Mouse (Mus musculus) forebrain, postnatal 0 days (tissue): ENCODE results near the gene Dpm3. TPM values are rescaled to one million over a fixed set of nuclear protein-coding genes. Genes with fewer than 3 reads are reported as not detected.

Experiments used
- ATAC-seq: fragments of 200-750 bp; cut with Nextera tagmentation; 2 replicates; pipeline ENCODE4 v1.8.0; 2017; ENCODE audit warnings: mild to moderate bottlenecking, moderate library complexity
- DNase-seq: peaks from one replicate; pipeline ENCODE4 v3.0.0-alpha.2; 2015
- H3K27ac ChIP-seq: fragments of 300-500 bp; sonication (generic); 2 replicates; pipeline ENCODE4 v1.5.1; 2014; ENCODE audit warnings: low read depth, mild to moderate bottlenecking, antibody characterized with exemption, low read length, moderate library complexity, mixed read lengths
- H3K27me3 ChIP-seq: fragments of 300-500 bp; sonication (generic); 2 replicates; pipeline ENCODE4 v1.6.1; 2014; ENCODE audit warnings: mild to moderate bottlenecking, low read length, mixed read lengths; ENCODE audit not compliant: insufficient read depth
- H3K36me3 ChIP-seq: fragments of 300-500 bp; sonication (generic); 2 replicates; pipeline ENCODE4 v1.6.1; 2014; ENCODE audit warnings: mild to moderate bottlenecking, moderate library complexity; ENCODE audit not compliant: insufficient read depth
- H3K4me1 ChIP-seq: fragments of 300-500 bp; sonication (generic); 2 replicates; pipeline ENCODE4 v1.6.1; 2014; ENCODE audit warnings: antibody characterized with exemption; ENCODE audit not compliant: insufficient read depth
- H3K4me2 ChIP-seq: fragments of 300-500 bp; sonication (generic); 2 replicates; pipeline ENCODE4 v1.6.1; 2014; ENCODE audit warnings: low read depth, mild to moderate bottlenecking, moderate library complexity
- H3K4me3 ChIP-seq: fragments of 300-500 bp; sonication (generic); 2 replicates; pipeline ENCODE4 v1.5.1; 2014; ENCODE audit warnings: low read depth, low read length, mixed read lengths
- H3K9ac ChIP-seq: fragments of 300-500 bp; sonication (generic); 2 replicates; pipeline ENCODE4 v1.6.1; 2014; ENCODE audit warnings: mild to moderate bottlenecking
- H3K9me3 ChIP-seq: fragments of 300-500 bp; sonication (generic); 2 replicates; pipeline ENCODE4 v1.6.1; 2016; ENCODE audit warnings: low read length
- CTCF ChIP-seq: sonication (generic); IDR thresholded peaks from 2 replicates; pipeline ENCODE4 v1.5.1; 2016; ENCODE audit warnings: antibody characterized with exemption, control low read depth, low read depth
- WGBS: fragments of 180-500 bp; shearing (Covaris S2); extraction: QIAGEN DNeasy Blood & Tissue Kit; methylation state at CpG from one replicate; pipeline ENCODE4 v1.1.7; 2014; 5-methylcytosine and 5-hydroxymethylcytosine counted together
- polyA plus RNA-seq: library from polyadenylated mRNA; unstranded; fragments of >200 nt; fragmentation: Nextera tagmentation; extraction: Ambion mirVana; gene quantifications from 2 replicates; pipeline ENCODE4 v1.2.1, GENCODE M21; 2015
- total RNA-seq: library from RNA; depleted of rRNA; stranded (reverse); fragments of >200 nt; gene quantifications from 2 replicates; pipeline ENCODE4 v1.2.3, GENCODE M21; 2014

The Dpm3 gene
- total and polyA plus RNA-seq, 2 experiments from 2014 or later: 74.9 to 160 TPM

GRCm38 (mm10) chr3:89231772-89232275 is 27.3 kb upstream of the Dpm3 start:
- no peaks in the 10 kb centered on the region for H3K9me3 ChIP-seq
- H3K36me3 ChIP-seq: peaks cover 40% of the 10 kb centered on the region
- DNase-seq: no peak
- H3K9ac ChIP-seq: no peak overlapping the region
- TF ChIP-seq CTCF: no peak
- no peak overlapping the region for H3K4me3 ChIP-seq
- ATAC-seq: no peak
- H3K4me2 ChIP-seq: no peak overlapping the region
- peaks cover 11% of the 10 kb centered on the region for H3K4me1 ChIP-seq
- H3K27me3 ChIP-seq: no peaks in the 10 kb centered on the region
- H3K27ac ChIP-seq: no peak overlapping the region
- WGBS: 73% methylated on average over 16 of the region's 16 CpGs

- no peak overlapping the region for H3K27ac ChIP-seq
- no peak for TF ChIP-seq CTCF
- peaks cover 6% of the 10 kb centered on the region for H3K4me1 ChIP-seq
- H3K4me3 ChIP-seq: no peak overlapping the region
- 79% methylated on average over 6 of the region's 6 CpGs for WGBS
- no peaks in the 10 kb centered on the region for H3K27me3 ChIP-seq
- no peak overlapping the region for H3K9ac ChIP-seq
- H3K4me2 ChIP-seq: no peak overlapping the region
- no peak for ATAC-seq
- no peak for DNase-seq
- no peaks in the 10 kb centered on the region for H3K9me3 ChIP-seq
- H3K36me3 ChIP-seq: peaks cover 48% of the 10 kb centered on the region
These were observed 26.5 kb upstream of the Dpm3 start for GRCm38 (mm10) chr3:89232614-89233013.

GRCm38 (mm10) chr3:89233562-89234110 is 25.5 kb upstream of the Dpm3 start:
- ATAC-seq: no peak
- no peaks in the 10 kb centered on the region for H3K4me1 ChIP-seq
- no peak overlapping the region for H3K4me3 ChIP-seq
- H3K9me3 ChIP-seq: no peaks in the 10 kb centered on the region
- no peak overlapping the region for H3K4me2 ChIP-seq
- H3K36me3 ChIP-seq: peaks cover 58% of the 10 kb centered on the region
- H3K27ac ChIP-seq: no peak overlapping the region
- DNase-seq: no peak
- WGBS: 71% methylated on average over 14 of the region's 14 CpGs
- TF ChIP-seq CTCF: no peak
- H3K9ac ChIP-seq: no peak overlapping the region
- H3K27me3 ChIP-seq: no peaks in the 10 kb centered on the region

GRCm38 (mm10) chr3:89236516-89236915 is 22.6 kb upstream of the Dpm3 start:
- H3K27ac ChIP-seq: no peak overlapping the region
- no peak for TF ChIP-seq CTCF
- H3K9me3 ChIP-seq: no peaks in the 10 kb centered on the region
- 89% methylated on average over 10 of the region's 10 CpGs for WGBS
- ATAC-seq (no peak), DNase-seq (no peak)
- no peak overlapping the region for H3K4me2 ChIP-seq
- H3K4me1 ChIP-seq: no peaks in the 10 kb centered on the region
- H3K4me3 ChIP-seq: no peak overlapping the region
- peaks cover 87% of the 10 kb centered on the region for H3K36me3 ChIP-seq
- H3K27me3 ChIP-seq: no peaks in the 10 kb centered on the region
- H3K9ac ChIP-seq: no peak overlapping the region

GRCm38 (mm10) chr3:89237682-89238081 is 21.5 kb upstream of the Dpm3 start:
- H3K9ac ChIP-seq: no peak overlapping the region
- H3K27ac ChIP-seq: no peak overlapping the region
- no peaks in the 10 kb centered on the region for H3K27me3 ChIP-seq
- H3K36me3 ChIP-seq: peaks cover 97% of the 10 kb centered on the region
- 89% methylated on average over 21 of the region's 21 CpGs for WGBS
- no peak overlapping the region for H3K4me3 ChIP-seq
- no peak for TF ChIP-seq CTCF
- no peak overlapping the region for H3K4me2 ChIP-seq
- H3K4me1 ChIP-seq: no peaks in the 10 kb centered on the region
- ATAC-seq (no peak), DNase-seq (no peak)
- no peaks in the 10 kb centered on the region for H3K9me3 ChIP-seq

- Histone ChIP-seq H3K4me3 (no peak overlapping the region), H3K4me1 (no peaks in the 10 kb centered on the region), H3K4me2 (no peak overlapping the region), H3K27ac (no peak overlapping the region), H3K9me3 (no peaks in the 10 kb centered on the region), H3K27me3 (no peaks in the 10 kb centered on the region), H3K36me3 (peaks cover 90% of the 10 kb centered on the region), H3K9ac (no peak overlapping the region)
- DNase-seq (no peak), ATAC-seq (no peak)
- WGBS: 80% methylated on average over 12 of the region's 12 CpGs
- no peak for TF ChIP-seq CTCF
These were observed 20.7 kb upstream of the Dpm3 start for GRCm38 (mm10) chr3:89238494-89238893.

GRCm38 (mm10) chr3:89242331-89242895 is 16.7 kb upstream of the Dpm3 start:
- WGBS: 69% methylated on average over 9 of the region's 9 CpGs
- Histone ChIP-seq H3K4me2 (0 out of 2 replicates have a peak overlapping the region, but pooled peaks have one; percentile 89), H3K27me3 (no peaks in the 10 kb centered on the region), H3K4me1 (no peaks in the 10 kb centered on the region), H3K9ac (no peak overlapping the region), H3K9me3 (no peaks in the 10 kb centered on the region), H3K36me3 (peaks cover 51% of the 10 kb centered on the region), H3K4me3 (no peak overlapping the region), H3K27ac (no peak overlapping the region)
- peak; percentile 81 for TF ChIP-seq CTCF
- DNase-seq (peak; percentile 63), ATAC-seq (no peak)
